Mouse (Mus musculus) intestine, embryonic 15.5 days (tissue): ENCODE measurements at regions not wholly inside any gene's neighbourhood (a gene's known extent, or its start where the extent isn't known, plus 50 kb on each side); places are given as distances from the start of the nearest gene placed in this dataset.

Experiments
- ATAC-seq: fragments of 200-750 bp; cut with Nextera tagmentation; 2 replicates; pipeline ENCODE4 v1.8.0; 2017; ENCODE audit warnings: moderate TSS enrichment, moderate library complexity
- H3K27ac ChIP-seq: fragments of 300-500 bp; sonication (generic); 2 replicates; pipeline ENCODE4 v1.5.1; 2015; ENCODE audit warnings: mild to moderate bottlenecking, inconsistent platforms
- H3K27me3 ChIP-seq: fragments of 300-500 bp; sonication (generic); replicated peaks from 2 replicates; pipeline ENCODE4 v1.6.1; 2015; ENCODE audit warnings: inconsistent platforms
- H3K36me3 ChIP-seq: fragments of 300-500 bp; sonication (generic); 2 replicates; pipeline ENCODE4 v1.6.1; 2015; ENCODE audit warnings: inconsistent platforms
- H3K4me1 ChIP-seq: fragments of 300-500 bp; sonication (generic); replicated peaks from 2 replicates; pipeline ENCODE4 v1.6.1; 2015; ENCODE audit warnings: inconsistent platforms
- H3K4me2 ChIP-seq: fragments of 300-500 bp; sonication (generic); replicated peaks from 2 replicates; pipeline ENCODE4 v1.6.1; 2015; ENCODE audit warnings: mild to moderate bottlenecking, inconsistent platforms
- H3K4me3 ChIP-seq: fragments of 300-500 bp; sonication (generic); replicated peaks from 2 replicates; pipeline ENCODE4 v1.5.1; 2015; ENCODE audit warnings: inconsistent platforms
- H3K9ac ChIP-seq: fragments of 300-500 bp; sonication (generic); 2 replicates; pipeline ENCODE4 v1.6.1; 2015; ENCODE audit warnings: inconsistent platforms
- H3K9me3 ChIP-seq: fragments of 300-500 bp; sonication (generic); 2 replicates; pipeline ENCODE4 v1.6.1; 2016; ENCODE audit warnings: inconsistent platforms
- WGBS: fragments of 180-500 bp; shearing (Covaris S2); methylation state at CpG from one replicate; pipeline ENCODE4 v1.1.7; 2015; 5-methylcytosine and 5-hydroxymethylcytosine counted together

GRCm38 (mm10) chr19:15823688-15824371, 123.3 kb downstream of the Psat1 start:
- no peak for ATAC-seq
- H3K4me2 ChIP-seq: no peak overlapping the region
- H3K27ac ChIP-seq: no peak overlapping the region
- no peak overlapping the region for H3K9ac ChIP-seq
- no peaks in the 10 kb centered on the region for H3K9me3 ChIP-seq
- H3K4me1 ChIP-seq: no peaks in the 10 kb centered on the region
- no peak overlapping the region for H3K4me3 ChIP-seq
- no peaks in the 10 kb centered on the region for H3K27me3 ChIP-seq
- 66% methylated on average over 6 of the region's 6 CpGs for WGBS
- H3K36me3 ChIP-seq: no peaks in the 10 kb centered on the region

GRCm38 (mm10) chr19:15820020-15820419, 127.1 kb downstream of the Psat1 start:
- no peak for ATAC-seq

GRCm38 (mm10) chr19:15815166-15815565, 132.0 kb downstream of the Psat1 start:
- Histone ChIP-seq H3K4me2 (no peak overlapping the region), H3K4me1 (no peaks in the 10 kb centered on the region), H3K4me3 (no peak overlapping the region), H3K27me3 (no peaks in the 10 kb centered on the region), H3K9ac (no peak overlapping the region), H3K9me3 (no peaks in the 10 kb centered on the region), H3K27ac (no peak overlapping the region), H3K36me3 (no peaks in the 10 kb centered on the region)
- 68% methylated on average over 6 of the region's 6 CpGs for WGBS
- no peak for ATAC-seq

More at GRCm38 (mm10) chr19:15820020-15820419, 127.1 kb downstream of the Psat1 start:
- no peak overlapping the region for H3K4me2 ChIP-seq
- WGBS: 26% methylated on average over 7 of the region's 7 CpGs
- H3K4me1 ChIP-seq: no peaks in the 10 kb centered on the region
- H3K9me3 ChIP-seq: no peaks in the 10 kb centered on the region
- no peak overlapping the region for H3K27ac ChIP-seq
- no peaks in the 10 kb centered on the region for H3K36me3 ChIP-seq
- no peaks in the 10 kb centered on the region for H3K27me3 ChIP-seq
- no peak overlapping the region for H3K9ac ChIP-seq
- no peak overlapping the region for H3K4me3 ChIP-seq

GRCm38 (mm10) chr19:15809008-15809407, 138.1 kb downstream of the Psat1 start:
- no peak overlapping the region for H3K9ac ChIP-seq
- no peaks in the 10 kb centered on the region for H3K9me3 ChIP-seq
- H3K27ac ChIP-seq: no peak overlapping the region
- 85% methylated on average over 5 of the region's 5 CpGs for WGBS
- ATAC-seq: no peak
- H3K4me1 ChIP-seq: no peaks in the 10 kb centered on the region
- no peak overlapping the region for H3K4me3 ChIP-seq
- H3K36me3 ChIP-seq: no peaks in the 10 kb centered on the region
- H3K4me2 ChIP-seq: no peak overlapping the region
- H3K27me3 ChIP-seq: no peaks in the 10 kb centered on the region

- ATAC-seq: no peak
These were observed 139.5 kb downstream of the Psat1 start for GRCm38 (mm10) chr19:15807681-15808080.

GRCm38 (mm10) chr19:15803131-15803889, 143.8 kb downstream of the Psat1 start:
- H3K4me3 ChIP-seq: no peak overlapping the region
- H3K4me2 ChIP-seq: no peak overlapping the region
- H3K9ac ChIP-seq: no peak overlapping the region
- H3K36me3 ChIP-seq: no peaks in the 10 kb centered on the region
- H3K9me3 ChIP-seq: no peaks in the 10 kb centered on the region
- WGBS: 62% methylated on average over 8 of the region's 8 CpGs
- ATAC-seq: no peak
- H3K4me1 ChIP-seq: no peaks in the 10 kb centered on the region
- H3K27ac ChIP-seq: no peak overlapping the region
- H3K27me3 ChIP-seq: no peaks in the 10 kb centered on the region

More at GRCm38 (mm10) chr19:15807681-15808080, 139.5 kb downstream of the Psat1 start:
- H3K9me3 ChIP-seq: no peaks in the 10 kb centered on the region
- 85% methylated on average over 2 of the region's 2 CpGs for WGBS
- no peaks in the 10 kb centered on the region for H3K36me3 ChIP-seq
- no peak overlapping the region for H3K27ac ChIP-seq
- no peak overlapping the region for H3K9ac ChIP-seq
- H3K4me3 ChIP-seq: no peak overlapping the region
- no peak overlapping the region for H3K4me2 ChIP-seq
- no peaks in the 10 kb centered on the region for H3K27me3 ChIP-seq
- H3K4me1 ChIP-seq: no peaks in the 10 kb centered on the region

- WGBS: 74% methylated on average over 5 of the region's 5 CpGs
- Histone ChIP-seq H3K9ac (no peak overlapping the region), H3K36me3 (no peaks in the 10 kb centered on the region), H3K9me3 (no peaks in the 10 kb centered on the region), H3K27me3 (no peaks in the 10 kb centered on the region), H3K27ac (no peak overlapping the region), H3K4me3 (no peak overlapping the region), H3K4me1 (no peaks in the 10 kb centered on the region), H3K4me2 (no peak overlapping the region)
- no peak for ATAC-seq
These were observed 144.5 kb downstream of the Psat1 start for GRCm38 (mm10) chr19:15802641-15803040.

GRCm38 (mm10) chr19:15801811-15802486, 145.2 kb downstream of the Psat1 start:
- no peak overlapping the region for H3K9ac ChIP-seq
- ATAC-seq: peak; percentile 82
- WGBS: 4% methylated on average over 17 of the region's 17 CpGs
- no peaks in the 10 kb centered on the region for H3K36me3 ChIP-seq
- H3K27ac ChIP-seq: no peak overlapping the region
- H3K4me3 ChIP-seq: peak overlapping the region; percentile 22
- H3K4me1 ChIP-seq: no peaks in the 10 kb centered on the region
- no peaks in the 10 kb centered on the region for H3K9me3 ChIP-seq
- H3K27me3 ChIP-seq: no peaks in the 10 kb centered on the region
- H3K4me2 ChIP-seq: peak overlapping the region; percentile 51

- Histone ChIP-seq H3K9me3 (no peaks in the 10 kb centered on the region), H3K4me3 (peak overlapping the region; percentile 22), H3K9ac (no peak overlapping the region), H3K27me3 (no peaks in the 10 kb centered on the region), H3K4me2 (peak overlapping the region; percentile 51), H3K27ac (no peak overlapping the region), H3K36me3 (no peaks in the 10 kb centered on the region), H3K4me1 (no peaks in the 10 kb centered on the region)
- ATAC-seq: peak; percentile 68
- 20% methylated on average over 16 of the region's 16 CpGs for WGBS
These were observed 146.1 kb downstream of the Psat1 start for GRCm38 (mm10) chr19:15800856-15801706.

- H3K27me3 ChIP-seq: no peaks in the 10 kb centered on the region
- ATAC-seq: no peak
- H3K27ac ChIP-seq: no peak overlapping the region
- WGBS: 34% methylated on average over 4 of the region's 4 CpGs
- H3K9ac ChIP-seq: no peak overlapping the region
- H3K36me3 ChIP-seq: no peaks in the 10 kb centered on the region
- no peaks in the 10 kb centered on the region for H3K4me1 ChIP-seq
- H3K4me3 ChIP-seq: no peak overlapping the region
- no peaks in the 10 kb centered on the region for H3K9me3 ChIP-seq
- no peak overlapping the region for H3K4me2 ChIP-seq
These were observed 150.7 kb downstream of the Psat1 start for GRCm38 (mm10) chr19:15796466-15796865.

- no peak overlapping the region for H3K4me2 ChIP-seq
- H3K36me3 ChIP-seq: no peaks in the 10 kb centered on the region
- H3K27me3 ChIP-seq: no peaks in the 10 kb centered on the region
- ATAC-seq: no peak
- H3K4me1 ChIP-seq: 0 out of 2 replicates have a peak, but pooled peaks cover 3% of the 10 kb centered on the region
- WGBS: 65% methylated on average over 4 of the region's 4 CpGs
- no peak overlapping the region for H3K27ac ChIP-seq
- H3K9me3 ChIP-seq: no peaks in the 10 kb centered on the region
- H3K4me3 ChIP-seq: no peak overlapping the region
- H3K9ac ChIP-seq: no peak overlapping the region
These were observed 155.2 kb downstream of the Psat1 start for GRCm38 (mm10) chr19:15791942-15792341.
